ENCODE assay signal across 19 mouse cellular contexts in the genomic region with DNA sequence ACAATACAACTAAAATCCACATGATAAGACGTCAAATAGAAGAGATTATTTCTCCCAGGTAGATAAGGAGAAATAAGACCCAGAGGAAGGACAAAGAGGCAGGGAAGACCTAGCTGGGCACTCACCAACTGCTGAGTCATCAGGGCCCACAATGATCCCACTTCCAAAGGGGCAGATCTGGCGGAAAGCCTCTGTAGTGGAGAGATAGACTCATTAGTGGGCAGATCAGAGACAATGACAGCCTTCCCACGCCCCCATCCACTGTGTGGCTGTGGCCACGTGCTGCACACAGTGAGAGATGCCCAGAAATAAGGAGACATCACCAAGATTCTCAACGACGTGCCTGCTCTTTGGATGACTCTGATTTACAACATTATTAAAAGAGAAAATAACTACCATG.
DNase-seq lines count a peak whose midpoint lies in the region; TF ChIP-seq lines count a peak whose summit lies in the region.
"Had no signal": no experiment of that assay in that cellular context is flagged by ENCODE, and none has a peak within 500 bp of the region (broad histone marks: within the 10 kb centered on the region; RNA-seq: fewer than 3 reads in every experiment).

No protein-coding gene starts in this region.

- H3K36me3 ChIP-seq in C2C12 (ENCODE audit: control insufficient read depth, insufficient read depth), result peaks cover 80% of the 10 kb centered on the region

- no peak for TF ChIP-seq POLR2A in embryonic fibroblast, embryonic 13.5 days (IDR thresholded peaks at IDR 0.05; ENCODE audit: low read depth, low read length)

- peaks cover 11% of the 10 kb centered on the region for H3K4me1 ChIP-seq in embryonic fibroblast, embryonic 13.5 days (ENCODE audit: control insufficient read depth, insufficient read depth, low read length)
- H3K4me1 ChIP-seq: forebrain, embryonic 12.5 days had no signal

- H3K4me3 ChIP-seq in C2C12 (ENCODE audit: insufficient read depth, poor library complexity, severe bottlenecking), result no peak overlapping the region
- H3K4me3 ChIP-seq in embryonic fibroblast, embryonic 13.5 days (ENCODE audit: insufficient read depth, low read length), result no peak overlapping the region
- H3K4me3 ChIP-seq: embryonic facial prominence, embryonic 13.5 days; embryonic facial prominence, embryonic 15.5 days; forebrain, embryonic 12.5 days had no signal

- H3K27ac ChIP-seq in embryonic fibroblast, embryonic 13.5 days (ENCODE audit: insufficient read depth, low read length), result peak overlapping the region; percentile 45; the same call in 1 of the 2 replicates
- H3K27ac ChIP-seq: embryonic facial prominence, embryonic 13.5 days; embryonic facial prominence, embryonic 15.5 days; forebrain, embryonic 12.5 days had no signal

- no peak overlapping the region for H3ac ChIP-seq in C2C12 (ENCODE audit: control insufficient read depth, insufficient read length, low read depth)

- no peaks in the 10 kb centered on the region for H3K27me3 ChIP-seq in C2C12 (ENCODE audit: control insufficient read depth, insufficient read depth, insufficient read length)
- H3K27me3 ChIP-seq: embryonic facial prominence, embryonic 13.5 days; embryonic facial prominence, embryonic 15.5 days; forebrain, embryonic 12.5 days; Patski had no signal

- TF ChIP-seq CTCF in C2C12 (IDR thresholded peaks at IDR 0.05; ENCODE audit: control insufficient read depth, insufficient read depth, insufficient read length), result no peak
- TF ChIP-seq CTCF in embryonic fibroblast, embryonic 13.5 days (IDR thresholded peaks at IDR 0.05; ENCODE audit: borderline replicate concordance, insufficient read depth, low read length), result no peak

- no peaks in the 10 kb centered on the region for H3K79me2 ChIP-seq in C2C12 (ENCODE audit: control insufficient read depth, insufficient read depth)

- H3K79me3 ChIP-seq in C2C12 (ENCODE audit: low read depth), result no peaks in the 10 kb centered on the region

- peak; percentile 71 for DNase-seq in heart, adult 11 months
- DNase-seq in heart, adult 18-20 months, result no peak
- no peak for DNase-seq in testis, postnatal 14 days (ENCODE audit: low spot score)
- DNase-seq: adrenal gland, postnatal 10 days; adrenal gland, postnatal 25 days; B cell, adult 2 months; cerebellum, adult 11 months; cerebellum, adult 18-20 months; cerebellum, adult 8-10 months; cerebellum, adult 9-11 months; cerebellum, postnatal 14 days; cerebellum, postnatal 36 days; embryo, embryonic 11 days had no signal

TF ChIP-seq in C2C12, 6 proteins besides CTCF, POLR2A, EP300 and RAD21:
- TF ChIP-seq MYOG (IDR thresholded peaks at IDR 0.05; ENCODE audit: control insufficient read depth, extremely low read depth, insufficient read length) (no peak), MYOD1 (IDR thresholded peaks at IDR 0.05; ENCODE audit: control insufficient read depth, insufficient read length, low read depth) (no peak), CEBPB (IDR thresholded peaks at IDR 0.05; ENCODE audit: low read depth) (no peak), FOSL1 (IDR thresholded peaks at IDR 0.05; ENCODE audit: insufficient read depth, low read length, poor library complexity, severe bottlenecking) (no peak), USF1 (IDR thresholded peaks at IDR 0.05; ENCODE audit: low read depth) (peak; percentile 28)
